Mouse (Mus musculus) forebrain, postnatal 0 days (tissue): ENCODE measurements around the gene Nfatc3. TPM values are rescaled to one million over a fixed set of nuclear protein-coding genes. Genes with fewer than 3 reads are reported as not detected.

Experiments
- ATAC-seq: fragments of 200-750 bp; cut with Nextera tagmentation; 2 replicates; pipeline ENCODE4 v1.8.0; 2017; ENCODE audit warnings: mild to moderate bottlenecking, moderate library complexity
- DNase-seq: peaks from one replicate; pipeline ENCODE4 v3.0.0-alpha.2; 2015
- H3K27ac ChIP-seq: fragments of 300-500 bp; sonication (generic); 2 replicates; pipeline ENCODE4 v1.5.1; 2014; ENCODE audit warnings: low read depth, mild to moderate bottlenecking, antibody characterized with exemption, low read length, moderate library complexity, mixed read lengths
- H3K27me3 ChIP-seq: fragments of 300-500 bp; sonication (generic); 2 replicates; pipeline ENCODE4 v1.6.1; 2014; ENCODE audit warnings: mild to moderate bottlenecking, low read length, mixed read lengths; ENCODE audit not compliant: insufficient read depth
- H3K36me3 ChIP-seq: fragments of 300-500 bp; sonication (generic); 2 replicates; pipeline ENCODE4 v1.6.1; 2014; ENCODE audit warnings: mild to moderate bottlenecking, moderate library complexity; ENCODE audit not compliant: insufficient read depth
- H3K4me1 ChIP-seq: fragments of 300-500 bp; sonication (generic); 2 replicates; pipeline ENCODE4 v1.6.1; 2014; ENCODE audit warnings: antibody characterized with exemption; ENCODE audit not compliant: insufficient read depth
- H3K4me2 ChIP-seq: fragments of 300-500 bp; sonication (generic); 2 replicates; pipeline ENCODE4 v1.6.1; 2014; ENCODE audit warnings: low read depth, mild to moderate bottlenecking, moderate library complexity
- H3K4me3 ChIP-seq: fragments of 300-500 bp; sonication (generic); 2 replicates; pipeline ENCODE4 v1.5.1; 2014; ENCODE audit warnings: low read depth, low read length, mixed read lengths
- H3K9ac ChIP-seq: fragments of 300-500 bp; sonication (generic); 2 replicates; pipeline ENCODE4 v1.6.1; 2014; ENCODE audit warnings: mild to moderate bottlenecking
- H3K9me3 ChIP-seq: fragments of 300-500 bp; sonication (generic); 2 replicates; pipeline ENCODE4 v1.6.1; 2016; ENCODE audit warnings: low read length
- CTCF ChIP-seq: sonication (generic); IDR thresholded peaks from 2 replicates; pipeline ENCODE4 v1.5.1; 2016; ENCODE audit warnings: antibody characterized with exemption, control low read depth, low read depth
- WGBS: fragments of 180-500 bp; shearing (Covaris S2); extraction: QIAGEN DNeasy Blood & Tissue Kit; methylation state at CpG from one replicate; pipeline ENCODE4 v1.1.7; 2014; 5-methylcytosine and 5-hydroxymethylcytosine counted together
- polyA plus RNA-seq: library from polyadenylated mRNA; unstranded; fragments of >200 nt; fragmentation: Nextera tagmentation; extraction: Ambion mirVana; gene quantifications from 2 replicates; pipeline ENCODE4 v1.2.1, GENCODE M21; 2015
- total RNA-seq: library from RNA; depleted of rRNA; stranded (reverse); fragments of >200 nt; gene quantifications from 2 replicates; pipeline ENCODE4 v1.2.3, GENCODE M21; 2014

Nfatc3 gene
- total and polyA plus RNA-seq, 2 experiments from 2014 or later, result 1.9 to 16.0 TPM

- no peaks in the 10 kb centered on the region for H3K27me3 ChIP-seq
- H3K27ac ChIP-seq, result no peak overlapping the region
- WGBS, result 87% methylated on average over 1 of the region's 1 CpGs
- DNase-seq (no peak), ATAC-seq (no peak)
- no peak overlapping the region for H3K4me2 ChIP-seq
- TF ChIP-seq CTCF, result peak; percentile 37
- H3K4me1 ChIP-seq, result no peaks in the 10 kb centered on the region
- H3K9ac ChIP-seq, result no peak overlapping the region
- no peak overlapping the region for H3K4me3 ChIP-seq
- no peaks in the 10 kb centered on the region for H3K9me3 ChIP-seq
- 0 out of 2 replicates have a peak, but pooled peaks cover 7% of the 10 kb centered on the region for H3K36me3 ChIP-seq
Measured at GRCm38 (mm10) chr8:106077452-106078067, 18.9 kb downstream of the Nfatc3 start.

- Histone ChIP-seq H3K4me2 (no peak overlapping the region), H3K9ac (no peak overlapping the region), H3K9me3 (no peaks in the 10 kb centered on the region), H3K27ac (no peak overlapping the region), H3K4me1 (no peaks in the 10 kb centered on the region), H3K36me3 (peaks cover 19% of the 10 kb centered on the region), H3K27me3 (no peaks in the 10 kb centered on the region), H3K4me3 (no peak overlapping the region)
- no peak for ATAC-seq
- 93% methylated on average over 4 of the region's 4 CpGs for WGBS
- TF ChIP-seq CTCF, result no peak
- DNase-seq, result no peak
Measured at GRCm38 (mm10) chr8:106102321-106102720, 43.7 kb downstream of the Nfatc3 start.

DNA sequence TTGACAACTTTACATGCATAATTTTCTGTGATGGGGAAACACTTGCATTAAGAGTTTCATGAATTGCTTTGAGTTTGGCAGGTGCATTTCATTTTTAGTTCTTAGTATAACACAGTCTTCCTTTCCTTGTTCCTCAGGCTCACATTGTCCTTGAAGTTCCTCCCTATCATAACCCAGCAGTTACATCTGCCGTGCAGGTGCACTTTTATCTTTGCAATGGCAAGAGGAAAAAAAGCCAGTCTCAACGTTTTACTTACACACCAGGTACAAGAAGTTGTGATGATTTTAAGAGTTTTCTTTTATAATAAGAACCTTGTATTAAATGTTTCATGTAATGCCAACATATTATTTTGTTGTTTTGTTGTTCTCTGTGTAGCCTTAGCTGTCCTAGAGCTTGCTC, 45.2 kb downstream of the Nfatc3 start:
- DNase-seq, result no peak
- 88% methylated on average over 2 of the region's 2 CpGs for WGBS
- no peak for ATAC-seq
- H3K36me3 ChIP-seq, result peaks cover 29% of the 10 kb centered on the region
- TF ChIP-seq CTCF, result no peak
- no peaks in the 10 kb centered on the region for H3K27me3 ChIP-seq
- no peak overlapping the region for H3K9ac ChIP-seq
- no peaks in the 10 kb centered on the region for H3K4me1 ChIP-seq
- no peak overlapping the region for H3K27ac ChIP-seq
- H3K4me3 ChIP-seq, result no peak overlapping the region
- H3K4me2 ChIP-seq, result no peak overlapping the region
- H3K9me3 ChIP-seq, result no peaks in the 10 kb centered on the region

- 90% methylated on average over 1 of the region's 1 CpGs for WGBS
- no peak overlapping the region for H3K4me3 ChIP-seq
- no peak overlapping the region for H3K9ac ChIP-seq
- no peaks in the 10 kb centered on the region for H3K4me1 ChIP-seq
- peaks cover 32% of the 10 kb centered on the region for H3K36me3 ChIP-seq
- TF ChIP-seq CTCF, result no peak
- ATAC-seq (no peak), DNase-seq (no peak)
- no peaks in the 10 kb centered on the region for H3K9me3 ChIP-seq
- H3K27me3 ChIP-seq, result no peaks in the 10 kb centered on the region
- no peak overlapping the region for H3K27ac ChIP-seq
- H3K4me2 ChIP-seq, result no peak overlapping the region
Measured at GRCm38 (mm10) chr8:106106193-106106592, 47.6 kb downstream of the Nfatc3 start.

GRCm38 (mm10) chr8:106108080-106108479, 49.4 kb downstream of the Nfatc3 start:
- no peak overlapping the region for H3K4me2 ChIP-seq
- no peaks in the 10 kb centered on the region for H3K4me1 ChIP-seq
- WGBS, result 97% methylated on average over 4 of the region's 4 CpGs
- no peaks in the 10 kb centered on the region for H3K27me3 ChIP-seq
- no peak overlapping the region for H3K9ac ChIP-seq
- H3K4me3 ChIP-seq, result no peak overlapping the region
- H3K9me3 ChIP-seq, result no peaks in the 10 kb centered on the region
- no peak overlapping the region for H3K27ac ChIP-seq
- TF ChIP-seq CTCF, result no peak
- peaks cover 24% of the 10 kb centered on the region for H3K36me3 ChIP-seq
- DNase-seq, result no peak
- no peak for ATAC-seq

DNA sequence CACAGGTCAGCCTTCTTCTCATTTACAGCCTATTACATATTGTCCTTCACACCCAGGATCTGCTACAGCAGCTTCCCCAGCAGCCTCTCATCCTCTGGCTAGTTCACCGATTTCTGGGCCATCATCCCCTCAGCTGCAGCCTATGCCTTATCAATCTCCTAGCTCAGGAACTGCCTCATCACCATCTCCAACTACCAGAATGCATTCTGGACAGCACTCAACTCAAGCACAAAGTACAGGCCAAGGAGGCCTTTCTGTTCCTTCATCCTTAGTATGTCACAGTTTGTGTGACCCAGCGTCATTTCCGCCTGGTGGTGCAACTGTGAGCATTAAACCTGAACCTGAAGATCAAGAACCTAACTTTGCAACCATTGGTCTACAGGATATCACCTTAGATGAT, 50.1 kb downstream of the Nfatc3 start:
- ATAC-seq (no peak), DNase-seq (no peak)
- Histone ChIP-seq H3K36me3 (peaks cover 24% of the 10 kb centered on the region), H3K4me1 (no peaks in the 10 kb centered on the region), H3K9ac (no peak overlapping the region), H3K4me3 (no peak overlapping the region), H3K4me2 (no peak overlapping the region), H3K9me3 (no peaks in the 10 kb centered on the region), H3K27ac (no peak overlapping the region), H3K27me3 (no peaks in the 10 kb centered on the region)
- over 99% methylated on average over 3 of the region's 3 CpGs for WGBS
- no peak for TF ChIP-seq CTCF

DNA sequence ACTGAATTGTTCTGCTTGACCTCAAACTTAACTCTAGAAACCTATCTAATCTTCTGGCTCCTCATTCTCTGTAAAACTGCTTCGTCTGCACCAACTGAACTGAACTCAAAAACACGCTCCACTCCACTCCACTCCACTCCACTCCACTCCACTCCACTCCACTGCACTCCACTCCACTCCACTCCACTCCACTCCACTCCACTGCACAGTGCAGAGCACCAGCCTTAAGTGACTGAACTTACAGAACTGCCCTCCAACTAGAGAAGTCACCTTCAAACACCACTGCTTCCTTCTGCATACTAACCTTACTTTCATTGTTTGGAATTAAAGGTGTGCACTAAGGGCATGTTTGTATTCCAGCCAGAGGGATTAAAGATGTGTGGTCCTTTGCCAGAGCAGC, 53.4 kb downstream of the Nfatc3 start:
- Histone ChIP-seq H3K27ac (no peak overlapping the region), H3K9me3 (no peaks in the 10 kb centered on the region), H3K4me1 (no peaks in the 10 kb centered on the region), H3K36me3 (peaks cover 21% of the 10 kb centered on the region), H3K27me3 (no peaks in the 10 kb centered on the region), H3K4me2 (no peak overlapping the region), H3K9ac (no peak overlapping the region), H3K4me3 (no peak overlapping the region)
- no peak for ATAC-seq
- DNase-seq, result no peak
- no peak for TF ChIP-seq CTCF
- 86% methylated on average over 2 of the region's 2 CpGs for whole genome bisulfite sequencing
